Mouse (Mus musculus) retina, postnatal 7 days (tissue): ENCODE measurements at regions not wholly inside any gene's neighbourhood (a gene's known extent, or its start where the extent isn't known, plus 50 kb on each side); places are given as distances from the start of the nearest gene placed in this dataset.
A peak's percentile ranks its signal among the peaks of the same experiment; 100 is the strongest.

Experiments used
- DNase-seq: peaks from one replicate; pipeline ENCODE4 v3.0.0-alpha.2; 2012; ENCODE audit warnings: low read depth, low spot score

- no peak for DNase-seq
Measured at GRCm38 (mm10) chr1:119259455-119259854, 162.6 kb downstream of the Inhbb start.

- peak; percentile 43 for DNase-seq
Measured at GRCm38 (mm10) chr1:119256769-119257168, 165.3 kb downstream of the Inhbb start.

- no peak for DNase-seq
Measured at GRCm38 (mm10) chr1:119256097-119256473, 166.0 kb downstream of the Inhbb start.

- DNase-seq: no peak
Measured at GRCm38 (mm10) chr1:119255386-119256096, 166.5 kb downstream of the Inhbb start.

GRCm38 (mm10) chr1:119254928-119255327 lies 167.1 kb downstream of the Inhbb start:
- DNase-seq: no peak

GRCm38 (mm10) chr1:119253371-119253851 lies 168.6 kb downstream of the Inhbb start:
- no peak for DNase-seq

- no peak for DNase-seq
Measured at GRCm38 (mm10) chr1:119252403-119252802, 169.6 kb downstream of the Inhbb start.

- DNase-seq: no peak
Measured at GRCm38 (mm10) chr1:119251741-119252140, 170.3 kb downstream of the Inhbb start.

GRCm38 (mm10) chr1:119248776-119249495 lies 173.1 kb downstream of the Inhbb start:
- DNase-seq: no peak

- DNase-seq: no peak
Measured at GRCm38 (mm10) chr1:119247117-119247516, 174.9 kb downstream of the Inhbb start.

GRCm38 (mm10) chr1:119238463-119238862 lies 183.6 kb downstream of the Inhbb start:
- DNase-seq: peak; percentile 56

GRCm38 (mm10) chr1:119236787-119237186 lies 183.4 kb upstream of the Gli2 start:
- DNase-seq: no peak

GRCm38 (mm10) chr1:119234449-119234848 lies 181.0 kb upstream of the Gli2 start:
- DNase-seq: no peak

- DNase-seq: no peak
Measured at GRCm38 (mm10) chr1:119226996-119227395, 173.6 kb upstream of the Gli2 start.

GRCm38 (mm10) chr1:119223876-119224275 lies 170.5 kb upstream of the Gli2 start:
- DNase-seq: no peak

- no peak for DNase-seq
Measured at GRCm38 (mm10) chr1:119221901-119222300, 168.5 kb upstream of the Gli2 start.

- DNase-seq: no peak
Measured at GRCm38 (mm10) chr1:119221012-119221411, 167.6 kb upstream of the Gli2 start.

GRCm38 (mm10) chr1:119219817-119220216 lies 166.4 kb upstream of the Gli2 start:
- no peak for DNase-seq

- DNase-seq: no peak
Measured at GRCm38 (mm10) chr1:119217387-119217786, 164.0 kb upstream of the Gli2 start.

- DNase-seq: no peak
Measured at GRCm38 (mm10) chr1:119209607-119210007, 156.2 kb upstream of the Gli2 start.

- DNase-seq: no peak
Measured at GRCm38 (mm10) chr1:119202456-119202855, 149.0 kb upstream of the Gli2 start.

GRCm38 (mm10) chr1:119197415-119197700 lies 143.9 kb upstream of the Gli2 start:
- no peak for DNase-seq
